Mouse (Mus musculus) frontal cortex, adult (tissue): Measurements from ENCODE around the gene Hps1.
"Not testable (repeated sequence)": the region's sequence is repeated elsewhere in the genome, so short reads cannot be mapped to it uniquely, and the experiment has no call there.

Experiments used
- ATAC-seq: cut with Nextera tagmentation; 2 replicates; pipeline ENCODE4 v1.9.2; 2017; ENCODE audit warnings: mild to moderate bottlenecking, moderate library complexity, mixed read lengths; ENCODE audit not compliant: low TSS enrichment

Hps1 gene

DNA sequence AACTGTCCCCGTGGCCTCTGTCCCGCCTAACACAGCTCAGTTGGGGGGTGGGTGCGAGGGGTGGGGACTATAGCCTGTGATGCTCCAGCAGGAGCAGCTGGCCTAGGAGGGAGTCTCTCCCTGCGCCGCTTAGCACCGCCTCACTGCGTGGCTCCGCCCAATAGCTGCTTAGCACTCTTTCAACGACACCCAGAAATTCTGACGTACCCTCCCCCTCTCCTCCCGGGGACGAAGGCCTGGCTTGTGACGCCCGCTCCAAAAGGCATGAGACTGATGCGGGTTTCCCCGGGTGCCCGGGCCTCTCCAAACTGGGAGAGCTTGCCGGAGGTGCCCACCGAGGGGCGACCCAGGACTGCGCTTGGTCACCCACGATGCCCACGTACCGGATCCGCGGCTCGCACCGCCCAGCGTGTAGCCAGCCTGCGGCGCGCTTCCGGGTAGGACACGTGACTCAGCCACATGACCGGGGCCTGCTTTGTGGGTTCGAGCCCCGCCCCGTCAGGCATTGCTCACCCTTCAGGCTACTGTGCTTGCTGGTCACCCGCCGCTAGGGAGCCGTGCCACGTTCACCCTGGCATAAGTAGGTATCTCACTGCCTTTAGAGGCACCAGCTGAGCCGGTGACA is at the start of gene Hps1:
Gene Hps1 (minus strand): TSS at position 448 of the 625 bp plus-strand sequence.
- peak; percentile 99 for ATAC-seq

- ATAC-seq = no peak
These were observed 49.4 kb upstream of the Hps1 start for GRCm38 (mm10) chr19:42829196-42829595.

DNA sequence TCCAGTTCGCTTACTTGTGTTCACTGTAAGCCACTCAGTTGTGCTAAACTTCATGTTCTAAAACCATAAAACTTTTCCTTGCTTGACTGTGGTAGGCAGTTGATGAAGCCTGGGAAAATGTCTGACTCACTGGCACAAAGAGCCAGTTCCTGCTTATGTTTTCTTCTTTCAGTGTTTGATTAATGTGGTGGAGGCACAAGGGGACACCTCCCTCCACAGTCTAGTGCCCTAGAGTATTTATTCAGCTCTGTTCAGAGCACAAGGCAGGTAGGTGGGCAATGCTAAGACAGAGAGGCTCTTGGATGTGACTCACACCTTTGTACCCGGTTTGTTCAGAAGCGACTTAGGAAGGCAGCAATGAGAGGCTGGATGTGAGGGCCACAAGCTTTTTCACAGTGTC is 48.1 kb upstream of the Hps1 start:
- ATAC-seq = no peak

DNA sequence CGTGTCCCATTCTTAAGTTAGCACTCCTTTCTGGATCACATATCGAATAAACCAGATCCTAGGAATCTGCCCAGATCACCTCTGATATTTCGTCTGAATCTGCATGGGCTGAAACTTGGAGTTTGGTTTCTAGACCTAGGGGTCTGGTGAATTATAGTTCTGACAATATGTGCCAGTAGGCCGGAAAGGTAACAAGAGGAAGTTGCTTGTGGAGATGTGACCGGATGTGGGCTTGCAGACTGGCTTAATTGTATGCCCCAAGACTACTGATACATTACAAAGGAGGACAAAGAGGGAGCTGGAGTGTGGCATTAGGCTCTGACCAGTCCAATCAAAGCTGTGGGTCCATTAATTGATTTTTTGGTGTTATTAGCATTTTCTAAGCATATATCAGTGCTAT is 40.3 kb upstream of the Hps1 start:
- ATAC-seq = no peak

GRCm38 (mm10) chr19:42817761-42818160 is 38.0 kb upstream of the Hps1 start:
- ATAC-seq = no peak

DNA sequence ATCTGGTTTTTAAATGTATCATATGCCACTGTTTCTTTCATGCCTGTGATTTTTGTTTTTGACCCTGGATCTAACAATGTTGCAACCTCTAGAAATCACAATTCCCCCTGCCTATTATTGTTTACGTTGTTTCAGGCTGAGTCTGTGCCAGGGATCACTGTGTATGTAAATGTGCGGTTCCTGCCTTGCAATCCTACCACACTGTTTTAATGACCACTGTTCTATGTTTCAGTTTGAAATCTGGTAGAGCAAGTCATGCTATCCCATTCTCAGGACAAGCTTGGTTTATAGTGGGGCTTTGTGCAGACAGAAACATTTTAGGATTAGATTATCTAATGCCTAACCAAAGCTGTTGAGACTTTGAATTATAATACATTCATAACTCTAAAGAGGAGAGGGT is 36.5 kb upstream of the Hps1 start:
- no peak for ATAC-seq

DNA sequence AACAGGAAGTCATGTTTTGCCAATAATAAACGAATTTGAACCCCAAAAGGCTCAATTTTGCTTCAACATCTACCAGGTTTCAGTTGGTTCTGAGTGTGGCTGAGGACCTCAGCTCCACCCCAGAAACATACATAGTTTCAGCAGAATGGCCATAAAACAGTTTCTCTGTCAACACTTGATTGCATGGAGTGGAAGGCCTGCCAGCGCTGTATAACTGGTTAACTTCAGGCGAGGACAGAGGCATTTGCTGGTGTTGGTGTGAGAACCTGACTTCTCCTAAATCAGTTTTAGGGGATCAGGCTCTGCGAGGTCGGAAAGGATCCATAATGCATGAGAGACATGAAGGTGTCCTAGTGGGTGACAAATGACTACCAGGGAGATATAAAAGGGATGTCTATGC is 30.4 kb upstream of the Hps1 start:
- ATAC-seq = no peak

GRCm38 (mm10) chr19:42809491-42809890 is 29.7 kb upstream of the Hps1 start:
- ATAC-seq = no peak

GRCm38 (mm10) chr19:42797866-42798265 is 18.1 kb upstream of the Hps1 start:
- ATAC-seq = no peak

GRCm38 (mm10) chr19:42795801-42796200 is 16.0 kb upstream of the Hps1 start:
- ATAC-seq = peak; percentile 29; the same call in 1 of the 2 replicates

DNA sequence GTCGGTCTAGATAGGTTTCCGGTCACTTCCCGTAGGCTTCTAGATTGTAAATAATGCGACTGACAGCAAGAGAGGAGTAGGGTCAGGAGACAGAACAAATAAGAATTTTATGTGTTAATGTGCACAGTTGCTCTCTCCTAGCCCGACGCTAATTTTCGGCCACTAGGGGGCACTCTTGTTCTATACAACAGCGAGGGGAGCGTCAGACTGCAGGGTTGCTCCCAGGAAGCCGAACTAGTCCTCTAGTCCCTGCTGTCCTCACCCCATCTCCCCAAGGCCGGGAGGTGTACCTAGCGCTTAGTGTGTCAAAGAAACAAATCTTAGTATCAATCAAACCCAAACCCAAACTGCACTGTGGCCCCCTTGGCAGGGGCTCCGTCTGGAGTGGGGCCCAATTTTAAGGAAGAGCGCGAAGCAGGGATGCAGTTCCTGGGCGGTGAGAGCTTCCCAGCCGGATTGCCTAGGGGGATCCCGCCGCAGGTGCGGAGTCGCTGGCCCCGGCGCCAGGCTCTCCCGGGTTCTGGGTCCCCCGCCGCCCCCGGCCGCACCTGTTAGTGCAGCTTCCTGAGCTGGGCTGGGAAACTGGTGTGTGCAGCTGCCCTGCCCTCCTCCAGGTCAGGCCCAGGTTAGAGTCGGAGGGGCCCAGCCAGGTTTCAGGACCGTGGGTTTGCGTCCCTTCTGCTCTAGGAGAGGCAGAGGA is 15.3 kb upstream of the Hps1 start:
- peak; percentile 97 for ATAC-seq

GRCm38 (mm10) chr19:42788311-42788710 is 8.5 kb upstream of the Hps1 start:
- peak; percentile 82 for ATAC-seq

DNA sequence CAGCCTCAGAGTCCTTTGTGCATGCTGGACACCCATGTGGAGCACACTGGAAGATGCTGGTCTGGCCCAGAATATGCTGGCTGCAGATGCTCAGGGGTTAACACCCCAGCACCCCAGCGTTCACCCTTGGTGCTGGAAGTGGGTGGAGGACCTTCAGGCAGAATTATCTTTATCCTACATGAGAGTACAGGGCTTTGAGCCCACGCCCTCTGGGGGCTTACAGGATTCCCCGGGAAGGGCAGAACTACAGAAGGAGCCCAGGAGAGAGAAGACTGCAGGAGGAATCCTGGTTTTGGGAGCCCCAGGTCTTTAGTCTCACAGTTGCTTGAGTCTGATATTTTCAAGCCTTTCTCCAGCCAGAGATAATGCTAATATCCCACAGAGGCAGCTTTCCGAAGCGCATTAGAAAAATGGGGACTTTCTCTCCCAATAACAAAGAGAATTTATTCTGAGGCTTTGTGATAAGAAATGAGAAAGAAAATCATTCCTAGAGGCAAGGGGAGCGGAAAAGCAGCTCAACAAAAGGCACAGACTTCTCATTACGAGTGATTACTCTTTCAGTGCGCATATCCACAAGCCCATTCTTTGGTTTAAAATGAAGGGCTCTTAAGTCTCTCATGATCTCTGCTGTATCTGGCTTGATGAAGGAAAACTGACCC is 5.9 kb upstream of the Hps1 start:
- no peak for ATAC-seq

GRCm38 (mm10) chr19:42785129-42785528 is 5.4 kb upstream of the Hps1 start:
- ATAC-seq = peak; percentile 74; the same call in 1 of the 2 replicates

- not testable (repeated sequence) for ATAC-seq
These were observed 369 bp upstream of the Hps1 start for GRCm38 (mm10) chr19:42780156-42780538.

GRCm38 (mm10) chr19:42777801-42778200 is 2.0 kb downstream of the Hps1 start:
- ATAC-seq = no peak

- ATAC-seq = no peak
These were observed 3.0 kb downstream of the Hps1 start for GRCm38 (mm10) chr19:42776813-42777212.

DNA sequence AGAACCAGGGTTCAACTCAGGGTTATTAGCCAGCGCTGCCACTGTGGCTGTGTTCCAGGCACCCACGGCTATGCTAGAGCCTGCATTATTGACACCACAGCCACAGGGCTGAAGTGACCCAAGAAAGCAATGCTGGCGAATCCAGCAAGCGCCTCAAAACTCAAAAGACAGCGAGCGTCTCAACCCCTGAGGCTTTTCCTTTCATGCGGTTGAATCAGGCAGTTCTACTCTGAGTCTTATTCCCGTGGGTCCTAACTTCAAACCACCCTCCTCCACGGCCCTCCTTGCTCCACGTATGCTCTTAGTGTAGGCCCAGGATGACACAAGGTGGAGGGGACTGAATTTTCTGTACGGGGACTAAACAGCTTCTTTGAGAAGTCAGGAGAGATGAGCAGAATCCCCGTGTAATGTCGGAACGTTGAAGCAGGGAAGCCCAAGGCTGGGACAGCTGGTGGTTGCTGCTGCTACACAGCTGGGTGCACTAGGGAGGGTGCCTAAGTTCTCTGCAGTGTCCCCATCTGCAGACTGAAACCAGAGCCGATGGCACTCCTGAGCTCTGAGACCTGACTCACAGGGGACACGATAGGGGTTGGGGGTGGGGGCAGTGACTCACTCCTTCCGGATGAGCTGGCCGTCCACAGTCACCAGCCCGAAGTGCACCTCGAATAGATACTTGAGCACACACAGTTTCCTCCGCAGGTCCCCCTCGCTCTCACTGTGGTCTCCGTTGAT is 9.5 kb downstream of the Hps1 start:
- ATAC-seq = no peak

- no peak for ATAC-seq
These were observed 10.1 kb downstream of the Hps1 start for GRCm38 (mm10) chr19:42769648-42770047.

DNA sequence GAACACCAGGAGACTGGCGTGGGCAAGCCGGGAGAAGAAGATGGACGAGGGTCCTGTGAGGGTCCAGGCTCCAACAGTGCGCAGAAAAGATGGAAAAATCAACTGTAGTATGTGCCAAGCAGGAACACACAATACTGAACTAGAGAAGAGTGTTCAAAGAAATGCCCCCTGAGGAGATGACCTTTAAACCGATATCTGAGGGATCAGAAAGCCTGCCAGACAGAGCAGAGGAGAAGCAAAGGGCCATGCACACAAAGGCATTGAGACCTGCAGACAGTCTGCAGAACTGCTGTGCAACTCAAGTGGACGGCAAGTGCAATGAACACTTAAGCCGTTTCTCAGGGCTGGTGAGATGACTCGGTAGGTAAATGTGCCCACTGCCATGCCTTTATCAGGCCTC is 12.4 kb downstream of the Hps1 start:
- no peak for ATAC-seq

GRCm38 (mm10) chr19:42764398-42764797 is 15.4 kb downstream of the Hps1 start:
- ATAC-seq = no peak

- no peak for ATAC-seq
These were observed 23.1 kb downstream of the Hps1 start for GRCm38 (mm10) chr19:42756671-42757070.
